Mouse (Mus musculus) olfactory bulb, adult 2 months (tissue): ENCODE measurements around the gene Rala.

Source experiments
- CTCF ChIP-seq: fragments of 200-500 bp; IDR thresholded peaks from 2 replicates; pipeline ENCODE4 v1.5.1; 2012; ENCODE audit warnings: low read depth, mild to moderate bottlenecking, low read length, moderate library complexity; ENCODE audit not compliant: insufficient read depth
- POLR2A ChIP-seq: fragments of 200-500 bp; IDR thresholded peaks from 2 replicates; pipeline ENCODE4 v1.6.1; 2012; ENCODE audit warnings: mild to moderate bottlenecking, low read depth, low read length, moderate library complexity; ENCODE audit not compliant: insufficient read depth

GRCm38 (mm10) chr13:17907309-17907708, 36.7 kb downstream of the Rala start:
- TF ChIP-seq CTCF (no peak), POLR2A (no peak)
